Comparison of ENCODE assay signal across 24 mouse cellular contexts in genomic region chr11:55013802-55014201, GRCm38 (mm10). TPM values are rescaled to one million over a fixed set of nuclear protein-coding genes. Genes with fewer than 3 reads are reported as not detected.
DNase-seq lines count a peak whose midpoint lies in the region; ATAC-seq and TF ChIP-seq lines count a peak whose summit lies in the region.
"Had no signal": no experiment of that assay in that cellular context is flagged by ENCODE, and none has a peak within 500 bp of the region (broad histone marks: within the 10 kb centered on the region; RNA-seq: fewer than 3 reads in every experiment).

No protein-coding gene starts in this region.

- H3K9me3 ChIP-seq in hindbrain, embryonic 10.5 days = no peaks in the 10 kb centered on the region
- H3K9me3 ChIP-seq in hindbrain, embryonic 16.5 days (ENCODE audit: control insufficient read depth, low read length) = no peaks in the 10 kb centered on the region
- H3K9me3 ChIP-seq in liver, embryonic 13.5 days (replicated peaks) = no peaks in the 10 kb centered on the region
- H3K9me3 ChIP-seq: embryonic facial prominence, embryonic 12.5 days; forebrain, embryonic 15.5 days; hindbrain, embryonic 12.5 days; limb, embryonic 12.5 days; megakaryocyte, embryonic 14.5 days; midbrain, embryonic 12.5 days; neural tube, embryonic 13.5 days had no signal

- no peaks in the 10 kb centered on the region for H3K79me2 ChIP-seq in liver, adult 2 months (ENCODE audit: control insufficient read depth, insufficient read depth, low read length)

- H3K4me2 ChIP-seq in hindbrain, embryonic 16.5 days (ENCODE audit: low read length) = no peak overlapping the region
- no peak overlapping the region for H3K4me2 ChIP-seq in liver, embryonic 13.5 days
- H3K4me2 ChIP-seq: embryonic facial prominence, embryonic 12.5 days; forebrain, embryonic 15.5 days; hindbrain, embryonic 12.5 days; limb, embryonic 12.5 days; midbrain, embryonic 12.5 days; neural tube, embryonic 13.5 days had no signal

- peak overlapping the region; percentile 23; the same call in 1 of the 2 replicates for H3K27ac ChIP-seq in hindbrain, embryonic 10.5 days
- no peak overlapping the region for H3K27ac ChIP-seq in hindbrain, embryonic 16.5 days (ENCODE audit: low read depth, low read length)
- peak overlapping the region; percentile 71 for H3K27ac ChIP-seq in liver, adult 2 months (replicated peaks; ENCODE audit: insufficient read depth, low read depth, low read length)
- H3K27ac ChIP-seq in liver, embryonic 13.5 days = no peak overlapping the region
- H3K27ac ChIP-seq: embryonic facial prominence, embryonic 12.5 days; forebrain, embryonic 15.5 days; heart, adult 2 months; hindbrain, embryonic 12.5 days; limb, embryonic 12.5 days; midbrain, embryonic 12.5 days; neural tube, embryonic 13.5 days had no signal

- TF ChIP-seq CTCF in liver, adult 2 months (IDR thresholded peaks at IDR 0.05; ENCODE audit: low read depth, low read length) = no peak

- 61% methylated on average over 6 of the region's 6 CpGs for WGBS in hindbrain, embryonic 10.5 days
- WGBS in hindbrain, embryonic 16.5 days = 75% methylated on average over 6 of the region's 6 CpGs
- 27% methylated on average over 6 of the region's 6 CpGs for WGBS in liver, adult 2 months
- 70% methylated on average over 6 of the region's 6 CpGs for WGBS in liver, embryonic 13.5 days (ENCODE audit: insufficient replicate concordance)

- ATAC-seq in hindbrain, embryonic 16.5 days = no peak
- peak; percentile 57; the same call in 1 of the 2 replicates for ATAC-seq in liver, embryonic 13.5 days (ENCODE audit: low read depth)
- ATAC-seq: CD4-positive, CD25-positive, alpha-beta regulatory T cell, adult 4 months; forebrain, embryonic 15.5 days had no signal

- no peaks in the 10 kb centered on the region for H3K27me3 ChIP-seq in hindbrain, embryonic 10.5 days (ENCODE audit: insufficient read depth, poor library complexity, severe bottlenecking)
- no peaks in the 10 kb centered on the region for H3K27me3 ChIP-seq in hindbrain, embryonic 16.5 days (replicated peaks; ENCODE audit: control insufficient read depth, insufficient read depth, low read length)
- no peaks in the 10 kb centered on the region for H3K27me3 ChIP-seq in liver, adult 2 months (ENCODE audit: control insufficient read depth, insufficient read depth, low read length)
- no peaks in the 10 kb centered on the region for H3K27me3 ChIP-seq in liver, embryonic 13.5 days
- H3K27me3 ChIP-seq: embryonic facial prominence, embryonic 12.5 days; forebrain, embryonic 15.5 days; hindbrain, embryonic 12.5 days; limb, embryonic 12.5 days; midbrain, embryonic 12.5 days; neural tube, embryonic 13.5 days had no signal

- TF ChIP-seq POLR2A in liver, adult 2 months (IDR thresholded peaks at IDR 0.05; ENCODE audit: extremely low read depth, insufficient read depth, low read length) = no peak

- H3K4me3 ChIP-seq in hindbrain, embryonic 10.5 days = no peak overlapping the region
- H3K4me3 ChIP-seq in hindbrain, embryonic 16.5 days (ENCODE audit: low read length) = no peak overlapping the region
- no peak overlapping the region for H3K4me3 ChIP-seq in liver, adult 2 months (ENCODE audit: insufficient read depth, low read depth, low read length)
- H3K4me3 ChIP-seq in liver, embryonic 13.5 days (replicated peaks) = no peak overlapping the region
- H3K4me3 ChIP-seq: embryonic facial prominence, embryonic 12.5 days; forebrain, embryonic 15.5 days; heart, adult 2 months; hindbrain, embryonic 12.5 days; limb, embryonic 12.5 days; megakaryocyte, embryonic 14.5 days; midbrain, embryonic 12.5 days; neural tube, embryonic 13.5 days had no signal

- peaks cover 41% of the 10 kb centered on the region for H3K36me3 ChIP-seq in hindbrain, embryonic 10.5 days
- peaks cover 5% of the 10 kb centered on the region for H3K36me3 ChIP-seq in hindbrain, embryonic 16.5 days (ENCODE audit: control insufficient read depth, insufficient read depth, low read length)
- peaks cover 30% of the 10 kb centered on the region for H3K36me3 ChIP-seq in liver, adult 2 months (ENCODE audit: control insufficient read depth, insufficient read depth, low read length)
- H3K36me3 ChIP-seq in liver, embryonic 13.5 days = peaks cover 48% of the 10 kb centered on the region
- H3K36me3 ChIP-seq: midbrain, embryonic 12.5 days had no signal

- H3K9ac ChIP-seq in hindbrain, embryonic 16.5 days (ENCODE audit: low read depth, low read length) = no peak overlapping the region
- H3K9ac ChIP-seq in liver, adult 2 months (ENCODE audit: low read depth, low read length) = no peak overlapping the region
- H3K9ac ChIP-seq in liver, embryonic 13.5 days = no peak overlapping the region
- H3K9ac ChIP-seq: embryonic facial prominence, embryonic 12.5 days; forebrain, embryonic 15.5 days; hindbrain, embryonic 12.5 days; limb, embryonic 12.5 days; midbrain, embryonic 12.5 days; neural tube, embryonic 13.5 days had no signal

- DNase-seq in hindbrain, embryonic 10.5 days (ENCODE audit: low spot score) = no peak
- DNase-seq in liver, adult 2 months (ENCODE audit: extremely low read depth, low read depth, low spot score) = peak; percentile 96
- DNase-seq in liver = no peak
- no peak for DNase-seq in liver, embryonic 13.5 days
- DNase-seq in yolk sac, embryonic 10.5 days (ENCODE audit: low spot score) = peak; percentile 87
- no peak for DNase-seq in embryo, embryonic 10.5 days (ENCODE audit: low spot score)
- DNase-seq: cerebellum, adult 8-10 months; cerebellum, postnatal 25 days; embryo, embryonic 11 days; heart, adult 2 months; heart, postnatal 14 days; kidney, adult 18-20 months; kidney, postnatal 14 days; lung, adult 18-20 months; lung, postnatal 4 days had no signal

- H3K4me1 ChIP-seq in hindbrain, embryonic 10.5 days (replicated peaks) = peaks cover 24% of the 10 kb centered on the region
- H3K4me1 ChIP-seq in hindbrain, embryonic 16.5 days (ENCODE audit: control insufficient read depth, insufficient read depth, low read depth, low read length) = peaks cover 18% of the 10 kb centered on the region
- peaks cover 13% of the 10 kb centered on the region for H3K4me1 ChIP-seq in liver, adult 2 months (ENCODE audit: control insufficient read depth, insufficient read depth, low read length)
- peaks cover 8% of the 10 kb centered on the region for H3K4me1 ChIP-seq in liver, embryonic 13.5 days (replicated peaks)
- H3K4me1 ChIP-seq: embryonic facial prominence, embryonic 12.5 days; limb, embryonic 12.5 days had no signal

RNA-seq across cellular contexts. Expression of gene Anxa6, which starts 19.4 kb away (rescaled TPM):
- 61.0 and 68.8 TPM in 2 replicates for polyA plus RNA-seq in hindbrain, embryonic 10.5 days (2016; fragmentation: Nextera tagmentation; extraction: Ambion mirVana)
- polyA plus RNA-seq in hindbrain, embryonic 16.5 days (2015; fragmentation: Nextera tagmentation; extraction: Ambion mirVana) = 72.4 and 84.0 TPM in 2 replicates
- total RNA-seq in liver, adult 2 months (2014; rRNA removed) = 111 and 120 TPM in 2 replicates
- 87.5 and 91.3 TPM in 2 replicates for polyA plus RNA-seq in liver, adult 2 months (2012; rRNA removed)
- 45.3 and 50.2 TPM in 2 replicates for polyA plus RNA-seq in liver, embryonic 13.5 days (2015; fragmentation: Nextera tagmentation; extraction: Ambion mirVana)

RNA-seq across cellular contexts. Expression of gene Tnip1, which starts 51.1 kb away (rescaled TPM):
- 14.2 and 14.7 TPM in 2 replicates for polyA plus RNA-seq in hindbrain, embryonic 10.5 days (2016; fragmentation: Nextera tagmentation; extraction: Ambion mirVana)
- 19.6 and 20.4 TPM in 2 replicates for polyA plus RNA-seq in hindbrain, embryonic 16.5 days (2015; fragmentation: Nextera tagmentation; extraction: Ambion mirVana)
- total RNA-seq in liver, adult 2 months (2014; rRNA removed) = 3.0 TPM in 2 replicates
- polyA plus RNA-seq in liver, adult 2 months (2012; rRNA removed) = 7.2 and 8.1 TPM in 2 replicates
- 5.1 and 5.8 TPM in 2 replicates for polyA plus RNA-seq in liver, embryonic 13.5 days (2015; fragmentation: Nextera tagmentation; extraction: Ambion mirVana)

Comparison
In these comparisons a context has a peak if more than half of its experiments do, and no peak if none do; other contexts are left out.
1. DNase-seq: peak in liver, adult 2 months (single experiment) and yolk sac, embryonic 10.5 days (single experiment); none in hindbrain, embryonic 10.5 days (single experiment), liver (single experiment), liver, embryonic 13.5 days (single experiment) and embryo, embryonic 10.5 days (single experiment).
2. H3K27ac ChIP-seq: peak in hindbrain, embryonic 10.5 days (single experiment) and liver, adult 2 months (single experiment); none in hindbrain, embryonic 16.5 days (single experiment) and liver, embryonic 13.5 days (single experiment).